ENCODE assay signal across 13 mouse cellular contexts in genomic region chr13:53183161-53183577, GRCm38 (mm10).
A peak's percentile ranks its signal among the peaks of the same experiment; 100 is the strongest.
DNase-seq lines count a peak whose midpoint lies in the region; ATAC-seq and TF ChIP-seq lines count a peak whose summit lies in the region.
"Had no signal": no experiment of that assay in that cellular context is flagged by ENCODE, and none has a peak within 500 bp of the region (broad histone marks: within the 10 kb centered on the region; RNA-seq: fewer than 3 reads in every experiment).

No protein-coding gene starts in this region.

- peak overlapping the region; percentile 72 for H3K27ac ChIP-seq in forebrain, embryonic 10.5 days
- H3K27ac ChIP-seq in forebrain, postnatal 0 days (ENCODE audit: low read depth, low read length) = no peak overlapping the region
- H3K27ac ChIP-seq in lung, embryonic 16.5 days (ENCODE audit: low read length) = no peak overlapping the region
- no peak overlapping the region for H3K27ac ChIP-seq in lung, postnatal 0 days (ENCODE audit: low read length)
- H3K27ac ChIP-seq in embryonic facial prominence, embryonic 13.5 days = peak overlapping the region; percentile 93
- H3K27ac ChIP-seq: heart, embryonic 15.5 days had no signal

- TF ChIP-seq CTCF in forebrain, postnatal 0 days (IDR thresholded peaks at IDR 0.05; ENCODE audit: low read depth) = no peak
- no peak for TF ChIP-seq CTCF in lung, postnatal 0 days (IDR thresholded peaks at IDR 0.05)

- H3K27me3 ChIP-seq in forebrain, embryonic 10.5 days (ENCODE audit: poor library complexity, severe bottlenecking) = no peaks in the 10 kb centered on the region; the same call in 1 of the 2 replicates
- no peaks in the 10 kb centered on the region for H3K27me3 ChIP-seq in forebrain, postnatal 0 days (ENCODE audit: insufficient read depth, low read length)
- H3K27me3 ChIP-seq in lung, embryonic 16.5 days (ENCODE audit: control insufficient read depth, insufficient read depth, low read depth, low read length) = no peaks in the 10 kb centered on the region
- H3K27me3 ChIP-seq in lung, postnatal 0 days (replicated peaks; ENCODE audit: insufficient read depth, low read length) = no peaks in the 10 kb centered on the region
- no peaks in the 10 kb centered on the region for H3K27me3 ChIP-seq in embryonic facial prominence, embryonic 13.5 days
- H3K27me3 ChIP-seq: heart, embryonic 15.5 days had no signal

- ATAC-seq in forebrain, postnatal 0 days = no peak
- no peak for ATAC-seq in lung, embryonic 16.5 days (ENCODE audit: low read depth)
- no peak for ATAC-seq in lung, postnatal 0 days
- peak; percentile 80 for ATAC-seq in embryonic facial prominence, embryonic 13.5 days (ENCODE audit: insufficient number of reproducible peaks, insufficient read depth, low FRiP score, low TSS enrichment, low read depth)

- H3K9ac ChIP-seq in forebrain, postnatal 0 days = no peak overlapping the region
- H3K9ac ChIP-seq in lung, embryonic 16.5 days (ENCODE audit: low read length) = 0 out of 2 replicates have a peak overlapping the region, but pooled peaks have one; percentile 12
- H3K9ac ChIP-seq in lung, postnatal 0 days (replicated peaks; ENCODE audit: low read depth) = no peak overlapping the region
- H3K9ac ChIP-seq in embryonic facial prominence, embryonic 13.5 days = no peak overlapping the region; the same call in 1 of the 2 replicates
- H3K9ac ChIP-seq: heart, embryonic 15.5 days had no signal

- peaks cover 17% of the 10 kb centered on the region for H3K36me3 ChIP-seq in forebrain, embryonic 10.5 days (replicated peaks)
- H3K36me3 ChIP-seq in forebrain, postnatal 0 days (ENCODE audit: insufficient read depth) = no peaks in the 10 kb centered on the region
- H3K36me3 ChIP-seq in lung, embryonic 16.5 days (ENCODE audit: control insufficient read depth, insufficient read depth, low read length) = no peaks in the 10 kb centered on the region
- no peaks in the 10 kb centered on the region for H3K36me3 ChIP-seq in lung, postnatal 0 days (ENCODE audit: insufficient read depth, low read length)
- no peaks in the 10 kb centered on the region for H3K36me3 ChIP-seq in embryonic facial prominence, embryonic 13.5 days
- H3K36me3 ChIP-seq: heart, embryonic 15.5 days had no signal

- H3K4me2 ChIP-seq in forebrain, postnatal 0 days (ENCODE audit: low read depth) = no peak overlapping the region
- H3K4me2 ChIP-seq in lung, embryonic 16.5 days (ENCODE audit: low read depth, low read length) = no peak overlapping the region
- H3K4me2 ChIP-seq in lung, postnatal 0 days (replicated peaks; ENCODE audit: low read depth, low read length) = no peak overlapping the region
- peak overlapping the region; percentile 49 for H3K4me2 ChIP-seq in embryonic facial prominence, embryonic 13.5 days
- H3K4me2 ChIP-seq: heart, embryonic 15.5 days; midbrain, embryonic 11.5 days had no signal

- peaks cover 62% of the 10 kb centered on the region for H3K4me1 ChIP-seq in forebrain, embryonic 10.5 days
- peaks cover 4% of the 10 kb centered on the region for H3K4me1 ChIP-seq in forebrain, postnatal 0 days (ENCODE audit: insufficient read depth)
- H3K4me1 ChIP-seq in lung, embryonic 16.5 days (replicated peaks; ENCODE audit: control insufficient read depth, insufficient read depth, low read length) = peaks cover 29% of the 10 kb centered on the region
- H3K4me1 ChIP-seq in lung, postnatal 0 days (ENCODE audit: insufficient read depth, low read depth, low read length) = peaks cover 5% of the 10 kb centered on the region
- H3K4me1 ChIP-seq in embryonic facial prominence, embryonic 13.5 days = peaks cover 68% of the 10 kb centered on the region

- peak; percentile 46 for DNase-seq in forebrain, embryonic 10.5 days (ENCODE audit: extremely low spot score, low spot score)
- no peak for DNase-seq in forebrain, postnatal 0 days
- no peak for DNase-seq in lung, postnatal 0 days (ENCODE audit: low spot score)
- peak; percentile 85 for DNase-seq in mesoderm, embryonic 11.5 days (ENCODE audit: low read depth, low spot score)
- DNase-seq in kidney, adult 11 months = no peak
- DNase-seq in kidney, postnatal 4 days = no peak
- DNase-seq: adrenal gland, postnatal 36 days; cerebellum, adult 8-10 months; kidney, postnatal 14 days had no signal

- peaks cover 10% of the 10 kb centered on the region for H3K9me3 ChIP-seq in forebrain, embryonic 10.5 days
- H3K9me3 ChIP-seq in forebrain, postnatal 0 days (ENCODE audit: low read length) = no peaks in the 10 kb centered on the region
- no peaks in the 10 kb centered on the region for H3K9me3 ChIP-seq in lung, embryonic 16.5 days (ENCODE audit: control insufficient read depth, low read length)
- no peaks in the 10 kb centered on the region for H3K9me3 ChIP-seq in lung, postnatal 0 days (ENCODE audit: low read length)
- H3K9me3 ChIP-seq in embryonic facial prominence, embryonic 13.5 days = no peaks in the 10 kb centered on the region
- H3K9me3 ChIP-seq: heart, embryonic 15.5 days had no signal

- no peak for TF ChIP-seq EP300 in lung, postnatal 0 days (IDR thresholded peaks at IDR 0.05)

- H3K4me3 ChIP-seq in forebrain, embryonic 10.5 days = no peak overlapping the region; the same call in 1 of the 2 replicates
- no peak overlapping the region for H3K4me3 ChIP-seq in forebrain, postnatal 0 days (ENCODE audit: low read depth, low read length)
- H3K4me3 ChIP-seq in lung, embryonic 16.5 days (ENCODE audit: low read length) = no peak overlapping the region
- H3K4me3 ChIP-seq in lung, postnatal 0 days (ENCODE audit: low read depth, low read length) = no peak overlapping the region
- 0 out of 2 replicates have a peak overlapping the region, but pooled peaks have one; percentile 17 for H3K4me3 ChIP-seq in embryonic facial prominence, embryonic 13.5 days
- H3K4me3 ChIP-seq: heart, embryonic 15.5 days had no signal

- 47% methylated on average over 8 of the region's 8 CpGs for WGBS in forebrain, embryonic 10.5 days
- WGBS in forebrain, postnatal 0 days = 48% methylated on average over 8 of the region's 8 CpGs
- 38% methylated on average over 8 of the region's 8 CpGs for WGBS in lung, embryonic 16.5 days
- WGBS in lung, postnatal 0 days = 38% methylated on average over 8 of the region's 8 CpGs
- 17% methylated on average over 8 of the region's 8 CpGs for whole genome bisulfite sequencing in embryonic facial prominence, embryonic 13.5 days

Comparison
In these comparisons a context has a peak if more than half of its experiments do, and no peak if none do; other contexts are left out.
1. DNase-seq: peak in forebrain, embryonic 10.5 days (single experiment) and mesoderm, embryonic 11.5 days (single experiment); none in forebrain, postnatal 0 days (single experiment), lung, postnatal 0 days (single experiment), kidney, adult 11 months (single experiment) and kidney, postnatal 4 days (0 of 2).
2. H3K27ac ChIP-seq: peak in forebrain, embryonic 10.5 days (single experiment) and embryonic facial prominence, embryonic 13.5 days (single experiment); none in forebrain, postnatal 0 days (single experiment), lung, embryonic 16.5 days (single experiment) and lung, postnatal 0 days (single experiment).